Mouse (Mus musculus): ENCODE data around the gene Sh3glb1. TPM values are rescaled to one million over a fixed set of nuclear protein-coding genes. Genes with fewer than 3 reads are reported as not detected.

Gene Sh3glb1
- total RNA-seq, 2 experiments from 2014 or later = 292 to 300 TPM

- intact Hi-C loops (cut with DNase I) = no loop called here
- no peak for DNase-seq
Measured at GRCm38 (mm10) chr3:144681542-144681941, 38.6 kb downstream of the Sh3glb1 start.

- intact Hi-C loops (cut with DNase I) = no loop called here
- peak in 1 of 2 experiments; percentile 41 for DNase-seq
Measured at GRCm38 (mm10) chr3:144679701-144680159, 40.4 kb downstream of the Sh3glb1 start.

- DNase-seq = no peak
- intact Hi-C loops (cut with DNase I) = no loop called here
Measured at GRCm38 (mm10) chr3:144679137-144679536, 41.0 kb downstream of the Sh3glb1 start.

- no peak for DNase-seq
- intact Hi-C loops (cut with DNase I) = no loop called here
Measured at GRCm38 (mm10) chr3:144677751-144678150, 42.4 kb downstream of the Sh3glb1 start.

DNA sequence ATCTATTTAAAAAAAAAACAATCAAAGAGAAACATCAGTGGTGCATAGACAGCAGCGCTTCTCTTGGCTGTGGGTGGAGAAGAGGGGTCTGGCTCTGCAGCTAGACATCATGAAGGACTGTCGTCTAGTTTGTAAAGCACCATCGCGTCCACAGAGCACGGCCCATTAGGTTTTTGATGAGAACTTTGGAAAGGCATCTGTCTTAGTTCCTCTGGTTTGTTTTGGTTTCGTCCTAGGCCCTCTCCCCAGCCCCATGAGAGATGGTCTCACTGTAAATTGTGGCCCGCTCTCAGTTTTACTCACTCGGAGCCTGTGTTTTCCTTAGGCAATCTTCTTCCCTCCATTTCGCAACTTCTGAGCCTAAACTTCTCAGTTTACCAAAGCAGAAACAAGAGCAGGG, 43.9 kb downstream of the Sh3glb1 start:
- intact Hi-C loops (cut with DNase I) = no loop called here

DNA sequence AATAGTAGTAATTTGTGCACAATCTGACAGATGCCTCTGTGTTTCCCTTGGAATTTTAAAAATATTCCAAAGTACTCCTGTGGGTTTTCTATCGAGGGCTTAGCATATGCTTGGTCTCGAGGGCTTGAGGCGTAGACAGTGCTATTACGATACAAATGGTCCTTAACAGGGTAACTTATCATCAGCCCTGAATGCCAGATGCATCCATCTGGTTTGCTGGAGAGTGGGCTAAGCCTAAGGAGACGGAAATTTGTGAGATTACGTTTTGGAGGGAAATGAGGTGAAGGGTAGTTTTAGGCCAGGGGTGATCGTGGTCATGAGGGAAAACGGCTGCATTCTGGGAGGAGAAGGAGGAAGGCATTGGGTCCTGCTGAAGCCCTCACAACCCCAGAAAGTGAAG, 48.1 kb downstream of the Sh3glb1 start:
- intact Hi-C loops (cut with DNase I) = no loop called here
- DNase-seq = peak; percentile 19 to 47

More for the DNA sequence above, 43.9 kb downstream of the Sh3glb1 start:
- DNase-seq = no peak

DNA sequence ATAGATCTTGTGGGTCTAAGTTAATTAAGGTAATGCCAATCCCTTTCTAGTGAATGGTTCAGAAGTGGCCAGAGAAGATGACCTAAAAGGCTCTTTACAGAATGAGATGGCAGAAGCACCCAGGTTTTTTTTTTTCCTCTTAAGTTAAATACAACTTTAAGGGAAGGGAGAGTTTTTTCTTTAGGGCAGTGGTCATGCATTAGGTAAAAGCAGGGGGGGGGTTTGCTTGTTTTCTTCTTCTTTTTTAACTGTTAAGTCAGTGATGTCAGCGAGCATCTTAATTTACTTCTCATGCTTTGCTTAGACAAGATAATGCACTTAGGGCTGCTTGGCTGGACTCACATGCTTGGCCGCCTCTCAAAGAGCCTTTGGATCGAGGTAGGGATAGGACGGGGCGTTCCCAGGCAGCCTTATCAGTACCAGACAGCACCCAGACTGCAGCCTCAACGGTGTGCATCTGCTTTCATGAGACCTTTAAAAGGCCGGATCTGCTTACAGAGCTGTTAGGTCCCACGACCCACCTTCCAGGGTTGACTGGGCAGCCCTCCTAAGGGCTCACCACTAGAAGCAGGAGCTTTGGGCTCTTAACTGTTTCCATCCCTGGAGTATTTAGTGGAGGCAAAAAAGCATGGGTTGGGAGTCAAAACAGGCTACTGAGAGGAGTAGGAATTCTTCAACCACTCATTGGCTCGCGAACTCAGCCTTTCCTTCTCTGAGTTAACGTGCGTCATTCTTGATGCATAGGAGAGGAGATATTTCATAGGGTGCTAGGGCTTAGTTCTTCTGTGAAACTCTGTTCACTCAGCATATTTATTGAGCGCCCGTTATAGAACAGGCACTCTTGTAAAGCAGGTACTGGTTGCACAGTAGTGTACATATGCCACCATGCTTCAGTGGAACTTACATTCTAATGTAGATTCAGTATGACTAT, 49.9 kb downstream of the Sh3glb1 start:
- DNase-seq = no peak
- intact Hi-C loops (cut with DNase I) = no loop called here

DNA sequence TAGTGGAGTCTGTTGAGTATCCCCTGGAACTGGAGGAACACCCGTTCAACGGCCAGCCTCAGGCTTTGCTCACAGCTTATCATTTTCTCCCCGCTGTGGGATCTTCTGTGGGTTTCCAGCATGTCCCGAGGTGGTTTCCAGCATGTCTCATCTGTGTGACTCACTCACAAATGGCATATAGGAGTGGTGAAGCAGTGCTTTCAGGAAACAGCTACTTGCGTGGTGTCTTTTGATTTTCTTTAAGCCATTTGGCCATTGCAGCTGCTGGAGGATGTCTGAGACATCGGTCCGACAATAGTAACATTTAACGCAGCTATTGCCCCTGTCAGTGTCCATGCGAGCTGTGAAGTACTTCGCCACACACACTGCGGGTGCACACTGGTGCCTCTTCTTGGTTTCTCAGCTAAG, 50.7 kb downstream of the Sh3glb1 start:
- intact Hi-C loops (cut with DNase I) = no loop called here
- DNase-seq = no peak

GRCm38 (mm10) chr3:144668949-144669348, 51.2 kb downstream of the Sh3glb1 start:
- intact Hi-C loops (cut with DNase I) = no loop called here
- no peak for DNase-seq

- intact Hi-C loops (cut with DNase I) = no loop called here
- DNase-seq = no peak
Measured at GRCm38 (mm10) chr3:144668039-144668438, 52.1 kb downstream of the Sh3glb1 start.

GRCm38 (mm10) chr3:144664363-144665299, 55.5 kb downstream of the Sh3glb1 start:
- intact Hi-C loops (cut with DNase I) = no loop called here
- DNase-seq = peak; percentile 38 to 68

DNA sequence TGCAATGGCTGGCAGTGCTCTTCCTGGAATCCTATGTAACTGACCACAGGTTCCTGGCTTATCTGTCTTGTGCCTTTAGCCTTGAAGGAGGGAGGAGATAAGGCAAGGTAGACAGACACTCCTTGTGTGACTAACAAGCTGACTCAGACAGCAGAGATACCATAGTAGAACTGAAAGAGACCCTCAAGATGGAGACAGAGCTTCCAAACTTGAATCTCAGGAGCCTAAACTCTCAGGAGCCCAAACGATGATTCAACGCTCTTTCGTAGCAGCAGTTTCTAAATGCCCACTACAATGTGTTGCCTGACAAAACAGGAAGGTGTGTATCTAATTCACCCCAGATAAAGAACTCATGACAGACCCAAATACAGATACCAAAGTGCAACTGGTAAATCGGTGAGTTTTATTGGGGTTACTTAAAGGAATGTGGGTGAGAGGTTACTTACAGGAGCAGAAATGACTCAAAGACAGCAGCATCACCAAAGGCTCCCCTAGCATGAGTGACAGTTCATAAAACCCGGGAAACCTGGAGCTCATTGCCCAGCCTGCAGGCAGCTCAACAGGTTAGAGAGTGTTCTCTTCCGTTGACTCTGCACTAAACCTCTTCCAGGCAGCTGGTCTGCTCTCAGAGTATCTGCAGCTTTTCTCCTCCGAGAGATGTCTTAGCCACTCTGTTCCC, 56.6 kb downstream of the Sh3glb1 start:
- intact Hi-C loops (cut with DNase I) = no loop called here
- DNase-seq = no peak

DNA sequence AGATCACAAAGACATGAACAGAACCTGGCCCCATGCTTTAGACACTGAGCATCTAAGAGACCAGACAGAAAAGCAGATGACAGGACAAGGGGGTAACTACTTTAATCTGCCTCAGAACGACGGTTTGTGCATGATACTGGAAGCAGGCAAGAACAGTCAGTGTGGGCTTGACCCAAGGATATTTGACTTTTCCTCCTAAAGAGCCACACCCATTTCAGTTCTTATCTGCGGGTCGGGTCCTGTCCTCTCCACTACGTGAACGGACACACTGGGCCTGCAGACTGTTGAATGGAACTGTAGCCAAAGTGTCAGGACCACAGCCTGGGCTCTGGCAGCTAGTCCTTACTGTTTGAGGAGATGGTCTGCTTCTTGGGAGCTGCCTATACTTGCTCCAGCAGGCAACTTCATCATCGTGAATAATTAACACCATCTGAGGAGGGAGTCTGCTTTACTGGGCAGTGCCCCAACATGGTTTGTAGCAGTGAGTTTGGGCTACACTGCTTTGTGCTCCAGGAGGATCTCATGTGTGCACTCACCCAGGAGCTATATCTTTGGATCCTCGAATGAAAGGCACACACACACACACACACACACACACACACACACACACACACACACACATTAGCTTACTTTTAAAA, 57.8 kb downstream of the Sh3glb1 start:
- intact Hi-C loops (cut with DNase I) = no loop called here
- DNase-seq = no peak

DNA sequence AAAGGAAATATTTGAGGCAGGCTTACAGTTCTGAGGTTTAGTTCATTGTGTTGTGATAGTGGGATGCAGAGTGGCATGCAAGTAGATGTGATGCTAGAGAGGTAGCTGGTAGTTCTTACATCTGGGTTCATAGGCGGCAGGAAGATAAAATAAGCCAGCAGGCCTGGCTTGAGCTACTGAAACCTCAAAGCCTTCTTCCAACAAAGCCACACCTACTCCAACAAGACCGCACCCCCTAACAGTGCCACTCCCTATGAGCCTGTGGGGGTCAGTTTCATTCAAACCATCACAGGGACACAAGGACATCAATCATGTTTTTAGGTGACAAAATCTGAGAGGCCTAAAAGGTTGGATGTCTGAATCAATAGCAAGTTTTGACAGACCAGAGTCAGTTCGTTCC, 58.7 kb downstream of the Sh3glb1 start:
- intact Hi-C loops (cut with DNase I) = no loop called here

DNA sequence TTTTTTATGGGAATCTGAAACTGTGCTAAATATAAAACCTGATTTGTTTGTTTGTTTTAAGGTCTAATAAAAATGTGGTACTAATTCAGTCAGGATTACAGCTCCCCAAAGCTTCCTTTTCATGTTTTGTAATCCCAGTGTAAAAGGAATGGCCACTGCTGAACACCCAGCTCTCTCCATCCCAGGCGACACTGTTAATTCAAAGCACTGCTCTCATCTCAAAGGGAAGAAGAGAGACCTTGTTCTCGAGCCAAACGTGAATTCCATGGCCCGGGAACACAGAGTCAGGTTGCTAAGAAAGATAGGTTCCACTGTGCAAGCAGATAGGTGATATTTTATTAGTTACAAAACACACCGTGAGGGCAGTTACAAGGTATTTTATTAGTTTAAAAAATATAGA, 75.9 kb downstream of the Sh3glb1 start:
- DNase-seq = no peak
- intact Hi-C loops (cut with DNase I) = no loop called here

More for the DNA sequence above, 58.7 kb downstream of the Sh3glb1 start:
- no peak for DNase-seq

GRCm38 (mm10) chr3:144643301-144643871, 76.7 kb downstream of the Sh3glb1 start:
- intact Hi-C loops (cut with DNase I) = no loop called here
- DNase-seq = peak; percentile 76 to 84

- intact Hi-C loops (cut with DNase I) = no loop called here
- DNase-seq = no peak
Measured at GRCm38 (mm10) chr3:144642141-144642540, 78.0 kb downstream of the Sh3glb1 start.

- DNase-seq = no peak
- intact Hi-C loops (cut with DNase I) = no loop called here
Measured at GRCm38 (mm10) chr3:144640033-144640432, 80.1 kb downstream of the Sh3glb1 start.

- intact Hi-C loops (cut with DNase I) = no loop called here
- DNase-seq = no peak
Measured at GRCm38 (mm10) chr3:144639387-144639786, 80.7 kb downstream of the Sh3glb1 start.

DNA sequence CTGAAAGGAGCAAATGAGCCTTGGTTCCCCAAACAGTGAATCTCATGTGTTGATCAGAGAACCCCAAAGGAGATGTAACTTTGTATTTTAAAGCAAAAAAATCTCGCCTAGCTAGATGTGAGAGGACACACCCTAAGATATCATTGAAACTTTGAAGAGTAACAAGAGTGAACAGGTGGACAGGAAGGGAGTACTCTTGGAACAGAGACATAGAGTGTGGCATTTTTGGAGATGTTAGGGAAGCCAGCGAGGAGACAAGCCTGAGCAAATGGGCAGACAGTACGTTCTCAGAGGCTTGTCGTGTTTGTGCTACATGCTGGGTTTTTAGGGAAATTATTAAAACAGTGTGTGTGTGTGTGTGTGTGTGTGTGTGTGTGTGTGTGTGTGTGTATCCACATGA, 82.0 kb downstream of the Sh3glb1 start:
- DNase-seq = no peak
- intact Hi-C loops (cut with DNase I) = no loop called here

All from heart, postnatal 14 days (tissue).